Mouse (Mus musculus) heart, adult 18-20 months (tissue): ENCODE measurements around the gene Arntl. TPM values are rescaled to one million over a fixed set of nuclear protein-coding genes. Genes with fewer than 3 reads are reported as not detected.
A peak's percentile ranks its signal among the peaks of the same experiment; 100 is the strongest.

Experiments
- DNase-seq, 2 experiments: peaks; one replicate each; pipeline ENCODE4 v3.0.0; 2021 to 2022; ENCODE audit warnings: mixed read lengths in 1 of 2
- long read RNA-seq, 2 experiments: library from polyadenylated mRNA; stranded (forward); transcript quantifications; one replicate each; pipeline ENCODE4 v2.0.0; 2021
- total RNA-seq, 2 experiments: library from RNA; stranded (reverse); gene quantifications; 2 replicates each; pipeline ENCODE4 v1.2.3; 2021

The Arntl gene
- total RNA-seq, result 10 to 100 TPM; 18.5 to 22.6 TPM
- long read RNA-seq, experiment 1, transcript Arntl-201 (20 exons, 2,908 nt), result major isoform, 15 of 31 reads
- long read RNA-seq, experiment 1, partial matches to known transcripts, result 1 of 31 reads
- long read RNA-seq, experiment 1, other reads (novel, unspliced or antisense), result 15 of 31 reads
- long read RNA-seq, experiment 2, partial matches to known transcripts, result 6 of 13 reads
- long read RNA-seq, experiment 2, other reads (novel, unspliced or antisense), result 3 of 13 reads

- DNase-seq, result peak; percentile 97 to 99
Observed at GRCm38 (mm10) chr7:113206644-113207470, at the start of gene Arntl. TSS of gene Arntl (plus strand) at chr7:113207465.

- no peak for DNase-seq
Observed at GRCm38 (mm10) chr7:113161077-113161698, 46.1 kb upstream of the Arntl start.

GRCm38 (mm10) chr7:113164719-113165118 lies 42.5 kb upstream of the Arntl start:
- peak; percentile 41 to 53 for DNase-seq

- DNase-seq, result peak; percentile 56 to 69
Observed at GRCm38 (mm10) chr7:113167092-113167491, 40.2 kb upstream of the Arntl start.

GRCm38 (mm10) chr7:113168609-113169008 lies 38.7 kb upstream of the Arntl start:
- no peak for DNase-seq

GRCm38 (mm10) chr7:113172425-113172824 lies 34.8 kb upstream of the Arntl start:
- peak; percentile 65 to 82 for DNase-seq

- no peak for DNase-seq
Observed at GRCm38 (mm10) chr7:113175481-113175880, 31.8 kb upstream of the Arntl start.

- DNase-seq, result no peak
Observed at GRCm38 (mm10) chr7:113178073-113178472, 29.2 kb upstream of the Arntl start.

- no peak for DNase-seq
Observed at GRCm38 (mm10) chr7:113183787-113184186, 23.5 kb upstream of the Arntl start.

GRCm38 (mm10) chr7:113185056-113185455 lies 22.2 kb upstream of the Arntl start:
- no peak for DNase-seq

- DNase-seq, result peak; percentile 68 to 86
Observed at GRCm38 (mm10) chr7:113186041-113186800, 21.0 kb upstream of the Arntl start.

- no peak for DNase-seq
Observed at GRCm38 (mm10) chr7:113188091-113188490, 19.2 kb upstream of the Arntl start.

GRCm38 (mm10) chr7:113188566-113188965 lies 18.7 kb upstream of the Arntl start:
- DNase-seq, result no peak

GRCm38 (mm10) chr7:113191787-113192186 lies 15.5 kb upstream of the Arntl start:
- DNase-seq, result no peak

- peak in 1 of 2 experiments; percentile 39 for DNase-seq
Observed at GRCm38 (mm10) chr7:113192714-113193365, 14.4 kb upstream of the Arntl start.

- no peak for DNase-seq
Observed at GRCm38 (mm10) chr7:113193872-113194271, 13.4 kb upstream of the Arntl start.

- no peak for DNase-seq
Observed at GRCm38 (mm10) chr7:113195271-113195670, 12.0 kb upstream of the Arntl start.

- no peak for DNase-seq
Observed at GRCm38 (mm10) chr7:113196171-113196570, 11.1 kb upstream of the Arntl start.

- peak; percentile 33 to 48 for DNase-seq
Observed at GRCm38 (mm10) chr7:113197161-113197775, 10.0 kb upstream of the Arntl start.

- DNase-seq, result peak; percentile 32 to 51
Observed at GRCm38 (mm10) chr7:113201584-113201983, 5.7 kb upstream of the Arntl start.
